Mouse (Mus musculus): ENCODE data around the gene BC004004. TPM values are rescaled to one million over a fixed set of nuclear protein-coding genes. Genes with fewer than 3 reads are reported as not detected.

Gene BC004004
- polyA plus RNA-seq, 1 experiment from 2014 or later = 82.2 TPM

DNA sequence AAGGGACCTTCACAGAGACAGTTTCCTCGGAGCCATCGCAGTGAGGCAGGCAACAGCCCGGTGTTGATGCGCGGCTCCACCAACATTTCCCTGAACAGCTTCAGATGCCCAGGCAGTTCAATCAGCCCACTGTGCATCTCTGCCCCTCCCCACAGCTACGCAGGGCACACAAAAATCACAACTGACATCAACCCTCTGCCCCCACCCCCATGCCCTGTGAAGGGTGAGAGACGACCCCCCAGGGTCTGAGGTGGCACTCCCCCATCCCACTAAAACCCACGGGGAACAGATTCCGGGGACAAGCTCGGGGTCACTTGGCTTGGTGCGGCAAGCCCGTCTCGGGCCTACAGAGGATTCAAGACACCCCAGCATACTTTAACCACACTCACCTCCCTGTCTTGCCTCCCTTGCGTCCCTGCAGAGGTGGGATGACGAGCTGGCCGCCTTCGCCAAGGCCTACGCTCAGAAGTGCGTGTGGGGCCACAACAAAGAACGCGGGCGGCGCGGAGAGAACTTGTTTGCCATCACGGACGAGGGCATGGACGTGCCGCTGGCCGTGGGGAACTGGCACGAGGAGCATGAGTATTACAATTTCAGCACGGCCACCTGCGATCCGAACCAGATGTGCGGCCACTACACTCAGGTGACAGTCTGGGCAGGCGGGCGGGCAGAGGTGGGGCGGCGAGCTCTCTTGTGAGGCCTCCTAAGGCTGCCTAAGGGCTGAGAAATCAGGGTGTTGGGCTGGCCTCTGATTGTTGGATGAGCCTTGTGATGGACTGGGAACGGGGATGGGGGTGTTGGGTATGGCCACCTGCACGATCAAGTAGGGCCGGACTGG, 53.4 kb downstream of the BC004004 start:
- H3K4me3 ChIP-seq (ENCODE audit: low read length) = peak overlapping the region; percentile 8; the same call in 1 of the 2 replicates
- peaks cover 9% of the 10 kb centered on the region; the same call in 1 of the 2 replicates for H3K4me1 ChIP-seq (replicated peaks; ENCODE audit: control insufficient read depth, insufficient read depth, low read length)
- peak; percentile 53; the same call in 1 of the 2 replicates for ATAC-seq (ENCODE audit: low read depth)
- 20% methylated on average over 41 of the region's 41 CpGs for WGBS
- peak overlapping the region; percentile 45 for H3K4me2 ChIP-seq (ENCODE audit: low read depth, low read length)
- 0 out of 2 replicates have a peak overlapping the region, but pooled peaks have one; percentile 11 for H3K9ac ChIP-seq (ENCODE audit: low read length)
- no peaks in the 10 kb centered on the region for H3K36me3 ChIP-seq (ENCODE audit: control insufficient read depth, insufficient read depth, low read length)
- H3K9me3 ChIP-seq (ENCODE audit: control insufficient read depth, low read length) = no peaks in the 10 kb centered on the region
- H3K27ac ChIP-seq (ENCODE audit: low read length) = no peak overlapping the region
- H3K27me3 ChIP-seq (ENCODE audit: control insufficient read depth, insufficient read depth, low read depth, low read length) = peaks cover 14% of the 10 kb centered on the region; the same call in 1 of the 2 replicates

DNA sequence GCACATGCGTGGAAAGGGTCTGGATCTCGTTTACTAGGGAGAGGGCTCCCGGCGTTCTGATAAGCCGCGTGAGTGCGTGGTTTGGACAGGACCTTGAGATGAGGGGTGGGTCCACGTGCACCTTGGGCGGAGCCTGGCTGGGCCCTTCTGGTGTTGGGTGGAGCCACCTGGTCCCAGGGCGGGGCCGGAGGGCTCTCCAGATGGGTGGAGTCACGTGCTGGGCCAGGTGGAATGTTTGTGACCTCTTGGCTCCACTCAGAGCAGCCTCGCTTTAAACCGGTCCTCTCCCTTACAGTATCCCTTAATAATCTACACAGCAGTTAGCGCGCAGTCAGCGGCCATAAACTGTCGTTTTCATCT, 54.0 kb downstream of the BC004004 start:
- Histone ChIP-seq H3K36me3 (ENCODE audit: control insufficient read depth, insufficient read depth, low read length) (no peaks in the 10 kb centered on the region), H3K9me3 (ENCODE audit: control insufficient read depth, low read length) (no peaks in the 10 kb centered on the region), H3K27ac (ENCODE audit: low read length) (no peak overlapping the region), H3K4me3 (ENCODE audit: low read length) (peak overlapping the region; percentile 8; the same call in 1 of the 2 replicates), H3K4me1 (replicated peaks; ENCODE audit: control insufficient read depth, insufficient read depth, low read length) (peaks cover 9% of the 10 kb centered on the region; the same call in 1 of the 2 replicates), H3K27me3 (ENCODE audit: control insufficient read depth, insufficient read depth, low read depth, low read length) (peaks cover 14% of the 10 kb centered on the region; the same call in 1 of the 2 replicates), H3K4me2 (ENCODE audit: low read depth, low read length) (peak overlapping the region; percentile 45), H3K9ac (ENCODE audit: low read length) (0 out of 2 replicates have a peak overlapping the region, but pooled peaks have one; percentile 11)
- peak; percentile 91 for ATAC-seq (ENCODE audit: low read depth)
- 24% methylated on average over 18 of the region's 18 CpGs for WGBS

DNA sequence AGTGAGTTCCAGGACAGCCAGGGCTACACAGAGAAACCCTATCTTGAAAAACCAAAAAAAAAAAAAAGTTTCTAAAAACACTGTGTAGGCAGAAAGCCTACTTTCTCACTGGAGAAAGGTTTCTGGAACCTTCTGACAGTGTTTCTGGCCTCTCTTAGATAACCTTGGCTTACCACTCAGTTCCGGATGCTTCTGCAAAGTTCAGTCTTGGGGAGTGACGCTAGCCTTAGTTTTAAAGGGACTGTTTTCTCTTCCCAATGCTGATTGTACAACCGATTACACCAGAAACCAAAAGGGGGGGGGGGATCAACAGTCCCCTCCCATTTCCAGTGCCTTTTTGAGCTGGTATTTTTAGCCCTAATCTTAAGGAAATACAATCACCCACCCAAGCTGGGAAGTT, 55.0 kb downstream of the BC004004 start:
- peaks cover 14% of the 10 kb centered on the region; the same call in 1 of the 2 replicates for H3K27me3 ChIP-seq (ENCODE audit: control insufficient read depth, insufficient read depth, low read depth, low read length)
- H3K4me2 ChIP-seq (ENCODE audit: low read depth, low read length) = no peak overlapping the region
- no peaks in the 10 kb centered on the region for H3K36me3 ChIP-seq (ENCODE audit: control insufficient read depth, insufficient read depth, low read length)
- no peak overlapping the region for H3K4me3 ChIP-seq (ENCODE audit: low read length)
- H3K9me3 ChIP-seq (ENCODE audit: control insufficient read depth, low read length) = no peaks in the 10 kb centered on the region
- WGBS = 83% methylated on average over 3 of the region's 3 CpGs
- H3K4me1 ChIP-seq (replicated peaks; ENCODE audit: control insufficient read depth, insufficient read depth, low read length) = peaks cover 9% of the 10 kb centered on the region; the same call in 1 of the 2 replicates
- H3K9ac ChIP-seq (ENCODE audit: low read length) = no peak overlapping the region
- no peak overlapping the region for H3K27ac ChIP-seq (ENCODE audit: low read length)
- ATAC-seq (ENCODE audit: low read depth) = no peak

DNA sequence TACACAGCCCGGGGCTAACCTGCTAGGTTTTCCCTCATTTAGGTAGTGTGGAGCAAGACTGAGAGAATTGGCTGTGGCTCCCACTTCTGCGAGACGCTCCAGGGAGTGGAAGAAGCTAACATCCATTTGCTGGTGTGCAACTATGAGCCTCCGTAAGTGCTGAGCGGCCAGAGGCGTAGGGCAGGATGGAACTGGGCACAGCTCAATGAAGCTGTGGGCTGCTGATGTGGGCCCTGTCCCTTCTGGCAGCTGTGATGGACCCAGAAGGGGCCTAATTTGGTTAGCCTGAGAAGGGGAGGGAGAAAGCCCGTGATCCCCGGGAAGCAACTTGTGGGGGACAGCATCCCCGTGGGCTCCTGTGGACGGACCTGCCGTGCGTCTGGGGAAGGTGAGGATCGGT, 57.2 kb downstream of the BC004004 start:
- 75% methylated on average over 13 of the region's 13 CpGs for whole genome bisulfite sequencing

DNA sequence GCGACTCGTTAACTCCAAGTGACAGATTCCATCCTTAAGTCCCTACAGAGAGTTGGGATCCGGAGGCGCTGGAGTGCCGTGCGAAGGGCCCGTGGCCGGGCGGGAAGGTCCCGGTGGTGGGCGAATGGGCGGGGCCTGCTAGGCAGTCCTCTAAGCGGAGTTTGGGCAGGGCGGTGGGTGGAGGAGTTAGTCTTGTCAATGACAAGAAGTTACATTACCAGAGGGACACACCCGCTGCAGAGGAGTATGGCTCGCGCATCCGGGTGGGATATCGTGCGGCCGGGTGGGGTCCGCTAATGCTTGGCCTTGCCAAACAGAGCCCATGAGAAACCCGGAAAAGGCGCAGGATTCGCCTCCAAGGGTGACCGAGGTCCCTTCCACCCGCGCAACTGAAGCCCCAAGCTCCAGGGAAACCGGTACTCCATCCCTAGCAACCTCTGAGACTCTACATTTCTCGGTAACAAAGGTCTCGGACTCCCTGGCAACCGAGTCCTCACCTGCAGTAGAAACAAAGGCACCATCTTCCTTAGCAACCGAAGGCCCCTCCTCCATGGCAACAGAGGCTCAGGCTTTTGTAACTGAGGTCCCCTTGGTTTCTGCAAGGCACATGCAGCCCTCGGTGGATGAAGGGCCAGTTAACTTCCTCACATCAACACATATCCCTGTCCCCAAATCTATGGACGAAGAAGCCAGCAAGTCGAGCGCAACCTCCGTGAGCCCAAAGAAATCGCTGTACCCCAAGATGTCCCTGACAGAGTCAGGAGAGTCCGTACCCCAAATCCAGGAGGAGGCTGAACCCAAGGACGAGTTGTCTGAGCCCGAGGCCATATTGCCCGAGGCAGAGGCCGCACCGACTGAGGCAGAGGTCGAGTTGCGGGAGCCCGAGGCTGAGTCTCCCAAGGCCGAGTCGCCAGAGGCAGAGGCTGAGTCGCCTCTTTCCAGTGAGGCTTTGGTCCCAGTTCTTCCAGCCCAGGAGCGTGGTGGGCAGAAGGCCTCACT, 58.2 kb downstream of the BC004004 start:
- no peak overlapping the region for H3K27ac ChIP-seq (ENCODE audit: low read length)
- peak overlapping the region; percentile 34 for H3K4me3 ChIP-seq (ENCODE audit: low read length)
- no peaks in the 10 kb centered on the region for H3K9me3 ChIP-seq (ENCODE audit: control insufficient read depth, low read length)
- peaks cover 9% of the 10 kb centered on the region; the same call in 1 of the 2 replicates for H3K27me3 ChIP-seq (ENCODE audit: control insufficient read depth, insufficient read depth, low read depth, low read length)
- ATAC-seq (ENCODE audit: low read depth) = peak; percentile 26; the same call in 1 of the 2 replicates
- H3K4me1 ChIP-seq (replicated peaks; ENCODE audit: control insufficient read depth, insufficient read depth, low read length) = peaks cover 9% of the 10 kb centered on the region; the same call in 1 of the 2 replicates
- H3K4me2 ChIP-seq (ENCODE audit: low read depth, low read length) = peak overlapping the region; percentile 57
- 21% methylated on average over 52 of the region's 52 CpGs for WGBS
- peaks cover 8% of the 10 kb centered on the region for H3K36me3 ChIP-seq (ENCODE audit: control insufficient read depth, insufficient read depth, low read length)
- H3K9ac ChIP-seq (ENCODE audit: low read length) = peak overlapping the region; percentile 32; the same call in 1 of the 2 replicates

More for the DNA sequence above, 57.2 kb downstream of the BC004004 start:
- no peak overlapping the region for H3K4me3 ChIP-seq (ENCODE audit: low read length)
- no peak for ATAC-seq (ENCODE audit: low read depth)
- no peaks in the 10 kb centered on the region for H3K9me3 ChIP-seq (ENCODE audit: control insufficient read depth, low read length)
- H3K9ac ChIP-seq (ENCODE audit: low read length) = no peak overlapping the region
- H3K4me2 ChIP-seq (ENCODE audit: low read depth, low read length) = no peak overlapping the region
- peaks cover 3% of the 10 kb centered on the region; the same call in 1 of the 2 replicates for H3K36me3 ChIP-seq (ENCODE audit: control insufficient read depth, insufficient read depth, low read length)
- H3K4me1 ChIP-seq (replicated peaks; ENCODE audit: control insufficient read depth, insufficient read depth, low read length) = peaks cover 9% of the 10 kb centered on the region; the same call in 1 of the 2 replicates
- peaks cover 14% of the 10 kb centered on the region; the same call in 1 of the 2 replicates for H3K27me3 ChIP-seq (ENCODE audit: control insufficient read depth, insufficient read depth, low read depth, low read length)
- H3K27ac ChIP-seq (ENCODE audit: low read length) = no peak overlapping the region

DNA sequence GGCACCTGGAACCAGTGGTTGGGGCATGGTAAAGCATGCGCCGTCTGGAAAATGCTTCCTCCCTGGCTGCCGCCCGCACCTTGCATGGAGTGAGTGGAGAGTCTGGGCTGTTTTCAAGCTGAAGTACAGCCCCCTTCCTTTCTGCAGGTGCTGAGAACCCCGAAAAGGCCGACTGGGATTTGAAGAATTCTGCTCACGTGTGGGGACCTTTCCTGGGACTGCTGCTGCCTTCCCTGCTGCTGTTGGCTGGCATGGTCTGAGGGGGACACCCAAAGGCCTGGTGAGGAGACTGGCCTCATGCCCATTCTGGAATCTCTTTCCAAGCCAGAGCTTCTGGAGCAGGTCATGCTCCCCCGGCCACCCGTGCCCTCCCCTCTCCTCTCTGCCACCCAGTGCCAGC, 59.1 kb downstream of the BC004004 start:
- Histone ChIP-seq H3K27me3 (ENCODE audit: control insufficient read depth, insufficient read depth, low read depth, low read length) (peaks cover 2% of the 10 kb centered on the region; the same call in 1 of the 2 replicates), H3K4me2 (ENCODE audit: low read depth, low read length) (no peak overlapping the region), H3K9me3 (ENCODE audit: control insufficient read depth, low read length) (no peaks in the 10 kb centered on the region), H3K4me3 (ENCODE audit: low read length) (no peak overlapping the region), H3K36me3 (ENCODE audit: control insufficient read depth, insufficient read depth, low read length) (peaks cover 16% of the 10 kb centered on the region), H3K4me1 (replicated peaks; ENCODE audit: control insufficient read depth, insufficient read depth, low read length) (peaks cover 9% of the 10 kb centered on the region; the same call in 1 of the 2 replicates), H3K9ac (ENCODE audit: low read length) (no peak overlapping the region), H3K27ac (ENCODE audit: low read length) (no peak overlapping the region)
- WGBS = 79% methylated on average over 9 of the region's 9 CpGs
- ATAC-seq (ENCODE audit: low read depth) = no peak

DNA sequence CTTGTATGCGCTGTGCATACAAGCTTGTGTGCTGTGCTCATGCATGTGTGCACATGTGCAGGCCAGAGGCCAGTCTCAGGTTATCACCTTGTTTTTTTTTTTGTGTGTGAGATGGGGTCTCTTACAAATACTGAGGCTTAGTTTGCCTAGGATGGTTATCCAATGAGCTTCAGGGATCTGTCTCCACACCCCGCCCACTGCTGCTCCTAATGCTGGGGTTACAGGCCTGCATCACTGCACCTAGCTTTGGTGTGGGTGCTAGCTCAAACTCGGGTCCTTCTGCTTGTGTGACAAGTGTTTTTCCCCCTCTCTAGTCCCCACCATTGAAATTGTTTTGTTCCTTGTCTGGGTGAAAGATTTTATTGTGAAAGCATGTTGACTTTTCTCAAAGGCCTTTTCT, 61.6 kb downstream of the BC004004 start:
- ATAC-seq (ENCODE audit: low read depth) = no peak
- H3K4me3 ChIP-seq (ENCODE audit: low read length) = no peak overlapping the region
- no peaks in the 10 kb centered on the region for H3K27me3 ChIP-seq (ENCODE audit: control insufficient read depth, insufficient read depth, low read depth, low read length)
- no peak overlapping the region for H3K27ac ChIP-seq (ENCODE audit: low read length)
- H3K36me3 ChIP-seq (ENCODE audit: control insufficient read depth, insufficient read depth, low read length) = peaks cover 31% of the 10 kb centered on the region
- 78% methylated on average over 3 of the region's 3 CpGs for WGBS
- H3K9me3 ChIP-seq (ENCODE audit: control insufficient read depth, low read length) = no peaks in the 10 kb centered on the region
- no peak overlapping the region for H3K4me2 ChIP-seq (ENCODE audit: low read depth, low read length)
- peaks cover 7% of the 10 kb centered on the region; the same call in 1 of the 2 replicates for H3K4me1 ChIP-seq (replicated peaks; ENCODE audit: control insufficient read depth, insufficient read depth, low read length)
- no peak overlapping the region for H3K9ac ChIP-seq (ENCODE audit: low read length)

DNA sequence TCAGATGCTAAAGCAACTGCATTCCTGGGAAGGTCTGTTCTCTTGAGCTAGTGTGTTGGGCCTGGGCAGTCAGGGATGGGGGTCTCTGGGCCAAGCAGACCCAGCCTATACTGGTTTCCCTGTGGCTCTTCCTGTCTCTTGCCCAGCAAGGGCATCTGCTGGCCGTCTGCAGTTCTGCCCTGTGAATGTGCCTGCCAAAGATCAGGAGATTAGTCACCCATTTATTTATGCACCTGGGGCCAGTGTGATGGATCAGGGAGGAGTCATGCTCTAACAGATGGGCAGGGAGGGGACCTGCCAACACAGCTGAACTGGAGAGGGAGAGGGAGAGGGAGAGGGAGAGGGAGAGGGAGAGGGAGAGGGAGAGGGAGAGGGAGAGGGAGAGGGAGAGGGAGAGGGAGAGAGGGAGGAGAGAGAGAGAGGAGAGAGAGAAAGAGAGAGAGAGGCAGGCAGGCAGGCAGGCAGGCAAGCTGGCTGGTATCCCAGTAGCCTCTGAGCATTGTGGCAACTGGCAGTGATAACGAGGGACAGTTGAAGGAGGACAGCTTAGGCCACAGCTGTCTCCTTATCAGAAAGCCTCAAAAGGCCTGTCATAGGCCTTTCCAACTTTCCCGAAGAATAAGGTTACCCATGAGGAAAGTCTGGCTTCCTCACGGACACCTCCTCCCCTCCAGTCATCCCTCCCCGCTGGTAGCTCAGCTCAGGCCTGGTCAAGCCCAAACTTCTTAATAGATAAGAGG, 62.3 kb downstream of the BC004004 start:
- H3K4me1 ChIP-seq (replicated peaks; ENCODE audit: control insufficient read depth, insufficient read depth, low read length) = peaks cover 7% of the 10 kb centered on the region; the same call in 1 of the 2 replicates
- no peak overlapping the region for H3K4me2 ChIP-seq (ENCODE audit: low read depth, low read length)
- no peak for ATAC-seq (ENCODE audit: low read depth)
- H3K9ac ChIP-seq (ENCODE audit: low read length) = no peak overlapping the region
- peaks cover 35% of the 10 kb centered on the region for H3K36me3 ChIP-seq (ENCODE audit: control insufficient read depth, insufficient read depth, low read length)
- no peak overlapping the region for H3K27ac ChIP-seq (ENCODE audit: low read length)
- no peak overlapping the region for H3K4me3 ChIP-seq (ENCODE audit: low read length)
- WGBS = 32% methylated on average over 5 of the region's 5 CpGs
- no peaks in the 10 kb centered on the region for H3K27me3 ChIP-seq (ENCODE audit: control insufficient read depth, insufficient read depth, low read depth, low read length)
- H3K9me3 ChIP-seq (ENCODE audit: control insufficient read depth, low read length) = no peaks in the 10 kb centered on the region

Measured in lung, embryonic 16.5 days (tissue).